Mouse (Mus musculus) limb, embryonic 14.5 days (tissue): ENCODE results near the gene Gm20388. TPM values are rescaled to one million over a fixed set of nuclear protein-coding genes. Genes with fewer than 3 reads are reported as not detected.

Experiments
- ATAC-seq: fragments of 200-750 bp; cut with Nextera tagmentation; 2 replicates; pipeline ENCODE4 v1.8.0; 2017; ENCODE audit warnings: low read depth, moderate number of reproducible peaks, moderate TSS enrichment; ENCODE audit not compliant: low FRiP score
- DNase-seq: peaks from one replicate; pipeline ENCODE4 v3.0.0-alpha.2; 2015; ENCODE audit warnings: low spot score
- H3K27ac ChIP-seq: fragments of 300-500 bp; sonication (generic); replicated peaks from 2 replicates; pipeline ENCODE4 v1.5.1; 2014; ENCODE audit warnings: low read depth, mild to moderate bottlenecking, low read length, moderate library complexity, mixed read lengths
- H3K27me3 ChIP-seq: fragments of 300-500 bp; sonication (generic); 2 replicates; pipeline ENCODE4 v1.6.1; 2014; ENCODE audit warnings: low read length, mixed read lengths; ENCODE audit not compliant: control insufficient read depth, insufficient read depth
- H3K36me3 ChIP-seq: fragments of 300-500 bp; sonication (generic); 2 replicates; pipeline ENCODE4 v1.6.1; 2014; ENCODE audit warnings: mild to moderate bottlenecking, low read length, moderate library complexity, mixed read lengths; ENCODE audit not compliant: control insufficient read depth, insufficient read depth
- H3K4me1 ChIP-seq: fragments of 300-500 bp; sonication (generic); 2 replicates; pipeline ENCODE4 v1.6.1; 2014; ENCODE audit warnings: antibody characterized with exemption, low read length, mixed read lengths; ENCODE audit not compliant: control insufficient read depth, insufficient read depth
- H3K4me2 ChIP-seq: fragments of 300-500 bp; sonication (generic); replicated peaks from 2 replicates; pipeline ENCODE4 v1.6.1; 2014; ENCODE audit warnings: low read depth, mild to moderate bottlenecking, low read length, moderate library complexity; ENCODE audit not compliant: severe bottlenecking
- H3K4me3 ChIP-seq: fragments of 300-500 bp; sonication (generic); replicated peaks from 2 replicates; pipeline ENCODE4 v1.5.1; 2014; ENCODE audit warnings: low read length
- H3K9ac ChIP-seq: fragments of 300-500 bp; sonication (generic); 2 replicates; pipeline ENCODE4 v1.6.1; 2014; ENCODE audit warnings: mild to moderate bottlenecking, low read depth, low read length, moderate library complexity; ENCODE audit not compliant: severe bottlenecking
- H3K9me3 ChIP-seq: fragments of 300-500 bp; sonication (generic); 2 replicates; pipeline ENCODE4 v1.6.1; 2016; ENCODE audit warnings: low read length; ENCODE audit not compliant: control insufficient read depth
- POLR2A ChIP-seq: fragments of 200-500 bp; IDR thresholded peaks from 2 replicates; pipeline ENCODE4 v1.8.0; 2012; ENCODE audit warnings: inconsistent platforms, mild to moderate bottlenecking, moderate library complexity, borderline replicate concordance; ENCODE audit not compliant: insufficient read depth, insufficient read length; ENCODE audit errors: extremely low read depth
- WGBS: fragments of 180-500 bp; shearing (Covaris S2); extraction: QIAGEN DNeasy Blood & Tissue Kit; methylation state at CpG from one replicate; pipeline ENCODE4 v1.1.7; 2014; 5-methylcytosine and 5-hydroxymethylcytosine counted together
- polyA plus RNA-seq, 2 experiments: library from polyadenylated mRNA; depleted of rRNA in 1 of 2; stranded (reverse) in 1 of 2; unstranded in 1 of 2; fragments of >200 nt; fragmentation: Nextera tagmentation in 1 of 2; extraction: Ambion mirVana in 1 of 2; gene quantifications; 2 replicates each; pipeline versions ENCODE4 v1.2.1 to v1.2.3; 2012 to 2014

The Gm20388 gene
- polyA plus RNA-seq, 2 experiments = 1.9 to 49.9 TPM

DNA sequence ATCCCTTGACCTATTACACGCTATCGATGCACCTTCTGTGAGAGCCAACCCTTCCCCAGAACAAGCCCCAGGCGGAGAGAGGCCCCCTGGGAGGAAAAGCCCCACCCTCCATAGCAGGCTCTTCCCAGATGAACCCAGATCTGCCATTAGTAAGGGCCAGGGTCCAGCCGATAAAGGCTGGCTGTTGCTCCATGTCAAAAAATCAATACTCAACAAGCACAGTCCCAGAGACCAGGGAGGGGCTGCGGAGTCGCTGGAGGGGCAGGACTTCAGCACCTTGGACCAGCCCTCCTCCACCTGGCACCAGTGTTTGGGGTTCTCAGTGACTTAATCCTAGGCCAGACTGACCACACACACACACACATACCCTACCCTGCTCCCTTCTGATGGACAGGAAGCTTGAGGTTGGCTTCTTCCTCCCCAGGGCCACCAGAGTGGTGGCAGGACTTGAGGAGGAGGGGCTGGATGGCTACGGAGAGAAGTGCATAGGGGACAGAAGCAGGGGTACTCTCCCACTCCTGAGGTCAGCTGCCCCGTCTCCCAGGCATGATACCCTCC, 2407.4 kb downstream of the Gm20388 start:
- Histone ChIP-seq H3K9me3 (no peaks in the 10 kb centered on the region), H3K27me3 (no peaks in the 10 kb centered on the region), H3K4me2 (no peak overlapping the region), H3K9ac (no peak overlapping the region), H3K27ac (no peak overlapping the region), H3K4me3 (no peak overlapping the region), H3K36me3 (no peaks in the 10 kb centered on the region), H3K4me1 (no peaks in the 10 kb centered on the region)
- no peak for TF ChIP-seq POLR2A
- 60% methylated on average over 8 of the region's 8 CpGs for WGBS
- DNase-seq (no peak), ATAC-seq (no peak)

DNA sequence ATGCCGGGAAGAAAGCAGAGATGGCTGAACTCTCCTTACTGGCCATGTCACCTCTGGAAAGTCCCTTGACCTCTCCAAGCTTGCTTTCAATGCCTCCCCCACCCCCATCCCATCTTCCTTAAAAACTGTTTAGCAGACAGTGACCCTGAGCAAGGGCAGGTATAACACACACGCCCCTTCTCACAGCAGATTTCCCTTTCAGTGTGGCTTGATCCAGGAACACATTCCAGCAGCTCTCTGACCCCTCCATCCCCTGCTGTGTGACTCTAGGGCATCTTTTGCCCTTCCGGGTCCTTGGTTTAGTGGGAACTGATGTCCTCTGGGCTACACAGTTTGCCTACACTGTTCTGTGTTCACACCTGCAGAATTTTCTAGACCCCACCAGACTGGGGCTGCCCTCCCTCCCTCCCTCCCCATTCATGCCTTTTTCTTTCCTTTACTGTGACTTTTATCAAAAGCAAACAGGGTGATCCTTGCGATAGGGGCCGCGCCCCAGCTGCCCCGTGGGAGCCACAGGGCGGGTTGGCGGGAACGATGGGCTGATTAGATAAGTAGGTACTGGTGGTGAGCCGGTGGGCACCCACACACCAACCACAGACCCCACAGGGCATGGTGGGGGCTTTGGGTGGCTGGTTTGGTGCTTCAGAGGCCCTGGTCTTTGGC, 2408.5 kb downstream of the Gm20388 start:
- ATAC-seq = no peak
- Histone ChIP-seq H3K9me3 (no peaks in the 10 kb centered on the region), H3K27ac (no peak overlapping the region), H3K4me1 (no peaks in the 10 kb centered on the region; the same call in 1 of the 2 replicates), H3K27me3 (no peaks in the 10 kb centered on the region), H3K9ac (no peak overlapping the region), H3K36me3 (no peaks in the 10 kb centered on the region), H3K4me2 (no peak overlapping the region), H3K4me3 (no peak overlapping the region)
- no peak for DNase-seq
- 75% methylated on average over 11 of the region's 11 CpGs for WGBS
- TF ChIP-seq POLR2A = no peak

DNA sequence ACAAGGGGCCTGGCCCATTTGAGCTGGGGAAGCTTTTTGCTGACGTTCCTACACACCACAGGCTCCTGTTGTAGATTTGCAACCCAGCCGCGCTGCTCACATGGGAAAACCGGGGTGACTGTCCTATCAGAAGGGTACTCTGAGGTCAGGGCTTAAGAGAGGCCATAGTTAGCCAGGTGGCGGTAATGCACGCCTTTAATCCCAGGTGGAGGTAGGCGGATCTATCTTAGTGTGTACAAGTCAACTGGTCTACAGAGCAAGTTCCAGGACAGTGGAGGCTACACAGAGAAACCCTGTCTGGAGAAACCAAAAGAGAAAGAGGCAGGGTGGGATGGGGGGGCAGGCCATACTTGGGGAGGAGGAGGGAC, 2409.1 kb downstream of the Gm20388 start:
- Histone ChIP-seq H3K36me3 (no peaks in the 10 kb centered on the region), H3K4me1 (no peaks in the 10 kb centered on the region; the same call in 1 of the 2 replicates), H3K4me3 (no peak overlapping the region), H3K27ac (no peak overlapping the region), H3K9me3 (no peaks in the 10 kb centered on the region), H3K4me2 (no peak overlapping the region), H3K9ac (no peak overlapping the region), H3K27me3 (no peaks in the 10 kb centered on the region)
- no peak for DNase-seq
- TF ChIP-seq POLR2A = no peak
- ATAC-seq = no peak
- WGBS = 72% methylated on average over 7 of the region's 7 CpGs

DNA sequence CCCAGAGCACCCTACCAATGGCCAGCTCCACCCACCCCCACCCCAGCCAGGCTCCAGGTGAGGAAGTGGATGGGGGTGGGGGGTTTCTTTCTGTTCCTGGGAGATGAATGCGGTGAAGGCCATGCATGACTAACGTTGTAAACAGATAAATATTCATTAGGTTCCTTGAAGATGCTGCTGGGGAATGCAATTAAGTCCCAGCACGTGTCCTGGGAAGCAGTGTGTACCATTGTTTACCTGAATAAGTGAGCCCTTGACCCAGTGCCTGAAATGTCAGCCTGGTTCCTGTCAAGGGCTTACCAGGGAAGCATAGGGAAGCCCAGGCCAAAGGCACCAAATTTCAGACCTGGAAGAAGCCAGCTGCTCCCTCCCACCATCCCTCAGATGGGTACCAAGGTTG, 2409.9 kb downstream of the Gm20388 start:
- 23% methylated on average over 3 of the region's 3 CpGs for WGBS
- no peaks in the 10 kb centered on the region for H3K36me3 ChIP-seq
- no peaks in the 10 kb centered on the region for H3K27me3 ChIP-seq
- DNase-seq (no peak), ATAC-seq (no peak)
- H3K9ac ChIP-seq = no peak overlapping the region
- no peak overlapping the region for H3K4me3 ChIP-seq
- TF ChIP-seq POLR2A = no peak
- no peaks in the 10 kb centered on the region for H3K9me3 ChIP-seq
- H3K4me2 ChIP-seq = no peak overlapping the region
- H3K4me1 ChIP-seq = no peaks in the 10 kb centered on the region; the same call in 1 of the 2 replicates
- no peak overlapping the region for H3K27ac ChIP-seq

DNA sequence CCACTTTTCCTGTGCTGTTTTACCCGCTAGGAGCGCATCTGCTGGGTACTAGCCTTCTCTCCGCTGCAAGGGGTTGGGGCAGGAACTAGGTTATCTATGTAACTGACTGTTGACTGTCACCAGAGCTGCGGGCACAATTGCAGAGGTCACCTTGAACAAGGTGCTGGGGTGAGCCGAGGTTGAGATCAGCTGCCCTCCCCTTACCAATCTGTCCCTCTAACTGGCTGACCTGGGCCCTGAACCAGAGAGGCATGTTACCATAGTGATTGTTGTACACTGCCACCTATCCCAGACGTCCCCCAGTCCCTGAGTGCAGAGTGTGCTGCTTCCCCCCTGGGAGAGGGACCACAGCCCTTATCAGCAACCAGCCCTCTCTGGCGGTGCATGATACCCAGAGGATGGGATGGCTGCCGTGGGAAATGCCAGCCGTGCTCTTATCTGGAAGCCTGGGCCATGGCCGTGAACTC, 2410.8 kb downstream of the Gm20388 start:
- no peak for TF ChIP-seq POLR2A
- WGBS = 70% methylated on average over 10 of the region's 10 CpGs
- Histone ChIP-seq H3K27ac (no peak overlapping the region), H3K9ac (no peak overlapping the region), H3K4me2 (no peak overlapping the region), H3K27me3 (no peaks in the 10 kb centered on the region), H3K4me3 (no peak overlapping the region), H3K9me3 (no peaks in the 10 kb centered on the region), H3K36me3 (no peaks in the 10 kb centered on the region), H3K4me1 (no peaks in the 10 kb centered on the region; the same call in 1 of the 2 replicates)
- DNase-seq (no peak), ATAC-seq (no peak)
